Mouse (Mus musculus): ENCODE results near the gene Gm9376. TPM values are rescaled to one million over a fixed set of nuclear protein-coding genes. Genes with fewer than 3 reads are reported as not detected.

Gene Gm9376
- total and polyA plus RNA-seq, 3 experiments = not detected

DNA sequence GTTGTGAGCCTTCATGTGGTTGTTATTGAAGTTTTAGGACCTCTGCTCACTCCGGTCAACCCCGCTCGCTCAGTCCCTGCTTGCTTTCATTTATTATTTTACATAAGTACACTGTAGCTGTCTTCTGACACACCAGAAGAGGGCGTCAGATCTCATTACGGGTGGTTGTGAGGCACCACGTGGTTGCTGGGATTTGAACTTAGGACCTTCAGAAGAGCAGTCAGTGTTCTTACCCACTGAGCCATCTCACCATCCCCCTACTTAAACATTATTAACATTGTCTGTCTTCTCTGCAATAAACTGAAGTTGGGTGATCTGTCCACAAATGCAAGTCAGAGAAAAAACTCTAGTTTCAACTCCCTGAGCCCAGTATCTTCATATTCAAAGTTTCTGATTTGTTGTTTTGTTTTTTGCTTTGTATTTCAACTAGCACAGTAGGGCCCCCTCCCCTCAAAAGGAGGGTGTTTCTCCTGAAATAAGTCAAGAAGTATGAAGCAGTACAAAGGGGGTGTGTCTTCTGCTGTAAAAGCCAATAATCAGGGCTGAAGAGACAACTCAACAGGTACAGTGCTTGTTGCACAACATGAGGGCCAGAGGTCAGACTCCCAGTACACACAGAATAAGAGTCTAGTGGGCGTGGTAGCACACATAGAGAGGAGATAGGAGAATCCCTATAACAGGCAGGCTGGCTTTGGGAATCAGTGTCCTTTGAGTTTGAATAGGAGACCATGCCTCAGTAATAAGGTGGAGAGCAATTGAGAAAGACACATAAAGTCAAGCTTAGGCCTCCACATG lies 11.1 kb downstream of the Gm9376 start:
- peaks cover 4% of the 10 kb centered on the region; the same call in 1 of the 2 replicates for H3K9me3 ChIP-seq (replicated peaks)
- no peak for ATAC-seq (ENCODE audit: extremely low read depth, insufficient number of reproducible peaks, low FRiP score, poor library complexity, severe bottlenecking)
- TF ChIP-seq GATA1 (IDR thresholded peaks at IDR 0.05; ENCODE audit: borderline replicate concordance, low read length) (no peak), CTCF (IDR thresholded peaks at IDR 0.05; ENCODE audit: low read depth, low read length) (no peak), GATA2 (IDR thresholded peaks at IDR 0.05; ENCODE audit: borderline replicate concordance, low read depth, low read length) (no peak), POLR2AphosphoS5 (IDR thresholded peaks at IDR 0.05; ENCODE audit: insufficient replicate concordance, low read depth, low read length) (no peak), TAL1 (conservative IDR thresholded peaks at IDR 0.05; ENCODE audit: low read depth, low read length) (no peak)
- DNase-seq (ENCODE audit: low spot score) = no peak
- H3K4me3 ChIP-seq (ENCODE audit: low read depth, low read length) = no peak overlapping the region
- 0 out of 2 replicates have a peak, but pooled peaks cover 3% of the 10 kb centered on the region for H3K27me3 ChIP-seq (ENCODE audit: insufficient read depth, low read length)
- no peaks in the 10 kb centered on the region for H3K4me1 ChIP-seq (ENCODE audit: insufficient read depth, low read depth, low read length)
- H3K36me3 ChIP-seq (replicated peaks) = no peaks in the 10 kb centered on the region

GRCm38 (mm10) chr14:118282272-118282671 lies 15.5 kb downstream of the Gm9376 start:
- H3K9me3 ChIP-seq (replicated peaks) = peaks cover 4% of the 10 kb centered on the region; the same call in 1 of the 2 replicates
- no peak for ATAC-seq (ENCODE audit: extremely low read depth, insufficient number of reproducible peaks, low FRiP score, poor library complexity, severe bottlenecking)
- no peaks in the 10 kb centered on the region for H3K27me3 ChIP-seq (ENCODE audit: insufficient read depth, low read length)
- H3K4me3 ChIP-seq (ENCODE audit: low read depth, low read length) = no peak overlapping the region
- H3K4me1 ChIP-seq (ENCODE audit: insufficient read depth, low read depth, low read length) = no peaks in the 10 kb centered on the region
- no peak for DNase-seq (ENCODE audit: low spot score)
- TF ChIP-seq GATA2 (IDR thresholded peaks at IDR 0.05; ENCODE audit: borderline replicate concordance, low read depth, low read length) (no peak), GATA1 (IDR thresholded peaks at IDR 0.05; ENCODE audit: borderline replicate concordance, low read length) (no peak), POLR2AphosphoS5 (IDR thresholded peaks at IDR 0.05; ENCODE audit: insufficient replicate concordance, low read depth, low read length) (no peak), TAL1 (conservative IDR thresholded peaks at IDR 0.05; ENCODE audit: low read depth, low read length) (no peak), CTCF (IDR thresholded peaks at IDR 0.05; ENCODE audit: low read depth, low read length) (no peak)
- H3K36me3 ChIP-seq (replicated peaks) = no peaks in the 10 kb centered on the region

DNA sequence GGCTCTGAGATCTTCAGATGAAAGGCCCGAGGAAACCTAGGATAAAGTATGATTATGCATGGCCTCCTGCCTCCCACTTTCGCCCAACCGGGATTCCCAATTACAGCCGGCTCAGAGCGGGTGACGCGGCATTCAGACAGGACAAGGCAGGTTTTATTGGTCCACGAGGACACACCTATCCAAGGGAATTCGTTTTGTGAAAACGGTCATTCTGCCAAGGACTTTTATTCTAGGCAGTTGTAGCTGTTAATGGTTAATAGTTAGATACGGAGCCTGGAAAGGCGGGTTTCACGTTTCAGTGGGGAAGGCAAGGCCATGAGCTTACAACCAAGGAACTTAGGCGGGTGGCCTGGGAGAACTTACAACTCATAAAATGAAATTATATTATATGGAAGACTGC lies 16.2 kb downstream of the Gm9376 start:
- H3K4me1 ChIP-seq (ENCODE audit: insufficient read depth, low read depth, low read length) = no peaks in the 10 kb centered on the region
- H3K9me3 ChIP-seq (replicated peaks) = peaks cover 4% of the 10 kb centered on the region; the same call in 1 of the 2 replicates
- no peak for ATAC-seq (ENCODE audit: extremely low read depth, insufficient number of reproducible peaks, low FRiP score, poor library complexity, severe bottlenecking)
- H3K36me3 ChIP-seq (replicated peaks) = no peaks in the 10 kb centered on the region
- no peak for DNase-seq (ENCODE audit: low spot score)
- no peaks in the 10 kb centered on the region; the same call in 1 of the 2 replicates for H3K27me3 ChIP-seq (ENCODE audit: insufficient read depth, low read length)
- TF ChIP-seq GATA1 (IDR thresholded peaks at IDR 0.05; ENCODE audit: borderline replicate concordance, low read length) = no peak
- TF ChIP-seq TAL1 (conservative IDR thresholded peaks at IDR 0.05; ENCODE audit: low read depth, low read length) = no peak
- no peak for TF ChIP-seq CTCF (IDR thresholded peaks at IDR 0.05; ENCODE audit: low read depth, low read length)
- TF ChIP-seq POLR2AphosphoS5 (IDR thresholded peaks at IDR 0.05; ENCODE audit: insufficient replicate concordance, low read depth, low read length) = no peak
- no peak for TF ChIP-seq GATA2 (IDR thresholded peaks at IDR 0.05; ENCODE audit: borderline replicate concordance, low read depth, low read length)
- no peak overlapping the region for H3K4me3 ChIP-seq (ENCODE audit: low read depth, low read length)

GRCm38 (mm10) chr14:118286096-118286495 lies 19.3 kb downstream of the Gm9376 start:
- TF ChIP-seq GATA2 (IDR thresholded peaks at IDR 0.05; ENCODE audit: borderline replicate concordance, low read depth, low read length) (no peak), CTCF (IDR thresholded peaks at IDR 0.05; ENCODE audit: low read depth, low read length) (no peak), TAL1 (conservative IDR thresholded peaks at IDR 0.05; ENCODE audit: low read depth, low read length) (no peak)
- DNase-seq (ENCODE audit: low spot score) (no peak), ATAC-seq (ENCODE audit: extremely low read depth, insufficient number of reproducible peaks, low FRiP score, poor library complexity, severe bottlenecking) (no peak)
- peaks cover 2% of the 10 kb centered on the region; the same call in 1 of the 2 replicates for H3K9me3 ChIP-seq (replicated peaks)
- no peak overlapping the region for H3K4me3 ChIP-seq (ENCODE audit: low read depth, low read length)
- H3K36me3 ChIP-seq (replicated peaks) = no peaks in the 10 kb centered on the region
- H3K27me3 ChIP-seq (ENCODE audit: insufficient read depth, low read length) = peaks cover 4% of the 10 kb centered on the region
- peaks cover 4% of the 10 kb centered on the region; the same call in 1 of the 2 replicates for H3K4me1 ChIP-seq (ENCODE audit: insufficient read depth, low read depth, low read length)

GRCm38 (mm10) chr14:118289133-118289532 lies 22.4 kb downstream of the Gm9376 start:
- ATAC-seq (ENCODE audit: extremely low read depth, insufficient number of reproducible peaks, low FRiP score, poor library complexity, severe bottlenecking) = no peak
- no peak for DNase-seq (ENCODE audit: low spot score)
- Histone ChIP-seq H3K9me3 (replicated peaks) (no peaks in the 10 kb centered on the region), H3K4me3 (ENCODE audit: low read depth, low read length) (no peak overlapping the region), H3K4me1 (ENCODE audit: insufficient read depth, low read depth, low read length) (peaks cover 4% of the 10 kb centered on the region; the same call in 1 of the 2 replicates), H3K27me3 (ENCODE audit: insufficient read depth, low read length) (peaks cover 13% of the 10 kb centered on the region), H3K36me3 (replicated peaks) (no peaks in the 10 kb centered on the region)
- TF ChIP-seq GATA2 (IDR thresholded peaks at IDR 0.05; ENCODE audit: borderline replicate concordance, low read depth, low read length) = no peak
- no peak for TF ChIP-seq TAL1 (conservative IDR thresholded peaks at IDR 0.05; ENCODE audit: low read depth, low read length)
- no peak for TF ChIP-seq POLR2AphosphoS5 (IDR thresholded peaks at IDR 0.05; ENCODE audit: insufficient replicate concordance, low read depth, low read length)
- TF ChIP-seq GATA1 (IDR thresholded peaks at IDR 0.05; ENCODE audit: borderline replicate concordance, low read length) = no peak
- TF ChIP-seq CTCF (IDR thresholded peaks at IDR 0.05; ENCODE audit: low read depth, low read length) = no peak

DNA sequence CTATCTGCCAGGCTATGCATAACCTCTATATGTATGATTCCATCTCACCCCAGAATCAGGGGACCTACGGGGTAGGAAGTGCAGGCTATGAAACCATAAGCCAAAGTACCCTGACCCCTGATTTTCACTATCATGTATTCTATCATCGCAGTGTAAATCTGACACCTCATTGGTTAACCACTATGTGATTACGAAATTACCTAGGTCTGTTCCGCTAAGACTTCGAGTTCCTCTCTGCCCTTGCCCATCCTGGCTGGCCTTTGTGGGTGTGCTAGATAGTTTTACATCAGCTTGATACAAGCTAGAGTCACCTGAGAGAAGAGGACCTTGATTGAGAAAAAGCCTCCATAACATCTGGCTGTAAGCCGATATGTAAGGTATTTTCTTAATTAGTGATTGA lies 23.2 kb downstream of the Gm9376 start:
- Histone ChIP-seq H3K9me3 (replicated peaks) (no peaks in the 10 kb centered on the region), H3K4me1 (ENCODE audit: insufficient read depth, low read depth, low read length) (peaks cover 4% of the 10 kb centered on the region; the same call in 1 of the 2 replicates), H3K27me3 (ENCODE audit: insufficient read depth, low read length) (peaks cover 14% of the 10 kb centered on the region), H3K4me3 (ENCODE audit: low read depth, low read length) (no peak overlapping the region), H3K36me3 (replicated peaks) (no peaks in the 10 kb centered on the region)
- DNase-seq (ENCODE audit: low spot score) (no peak), ATAC-seq (ENCODE audit: extremely low read depth, insufficient number of reproducible peaks, low FRiP score, poor library complexity, severe bottlenecking) (no peak)
- TF ChIP-seq GATA2 (IDR thresholded peaks at IDR 0.05; ENCODE audit: borderline replicate concordance, low read depth, low read length) = no peak
- TF ChIP-seq TAL1 (conservative IDR thresholded peaks at IDR 0.05; ENCODE audit: low read depth, low read length) = no peak
- TF ChIP-seq GATA1 (IDR thresholded peaks at IDR 0.05; ENCODE audit: borderline replicate concordance, low read length) = no peak
- no peak for TF ChIP-seq CTCF (IDR thresholded peaks at IDR 0.05; ENCODE audit: low read depth, low read length)
- TF ChIP-seq POLR2AphosphoS5 (IDR thresholded peaks at IDR 0.05; ENCODE audit: insufficient replicate concordance, low read depth, low read length) = no peak

All from G1E (cell line).